Mouse (Mus musculus) adrenal gland, postnatal 4 days (tissue): ENCODE measurements around the gene Ly6g6c. TPM values are rescaled to one million over a fixed set of nuclear protein-coding genes. Genes with fewer than 3 reads are reported as not detected.
A peak's percentile ranks its signal among the peaks of the same experiment; 100 is the strongest.

Experiments
- DNase-seq, 2 experiments: peaks; one replicate each; pipeline ENCODE4 v3.0.0; 2021 to 2022; ENCODE audit warnings: low spot score in 2 of 2, mixed read lengths in 2 of 2
- long read RNA-seq, 2 experiments: library from polyadenylated mRNA; stranded (forward); transcript quantifications; one replicate each; pipeline ENCODE4 v2.0.0; 2021
- total RNA-seq, 2 experiments: library from RNA; stranded (reverse); gene quantifications; 2 replicates each; pipeline ENCODE4 v1.2.3; 2021

The Ly6g6c gene
- under 1 TPM; 0.31 to 0.34 TPM for total RNA-seq
- long read RNA-seq, experiment 1: 0 reads
- long read RNA-seq, experiment 2: 0 reads

DNA sequence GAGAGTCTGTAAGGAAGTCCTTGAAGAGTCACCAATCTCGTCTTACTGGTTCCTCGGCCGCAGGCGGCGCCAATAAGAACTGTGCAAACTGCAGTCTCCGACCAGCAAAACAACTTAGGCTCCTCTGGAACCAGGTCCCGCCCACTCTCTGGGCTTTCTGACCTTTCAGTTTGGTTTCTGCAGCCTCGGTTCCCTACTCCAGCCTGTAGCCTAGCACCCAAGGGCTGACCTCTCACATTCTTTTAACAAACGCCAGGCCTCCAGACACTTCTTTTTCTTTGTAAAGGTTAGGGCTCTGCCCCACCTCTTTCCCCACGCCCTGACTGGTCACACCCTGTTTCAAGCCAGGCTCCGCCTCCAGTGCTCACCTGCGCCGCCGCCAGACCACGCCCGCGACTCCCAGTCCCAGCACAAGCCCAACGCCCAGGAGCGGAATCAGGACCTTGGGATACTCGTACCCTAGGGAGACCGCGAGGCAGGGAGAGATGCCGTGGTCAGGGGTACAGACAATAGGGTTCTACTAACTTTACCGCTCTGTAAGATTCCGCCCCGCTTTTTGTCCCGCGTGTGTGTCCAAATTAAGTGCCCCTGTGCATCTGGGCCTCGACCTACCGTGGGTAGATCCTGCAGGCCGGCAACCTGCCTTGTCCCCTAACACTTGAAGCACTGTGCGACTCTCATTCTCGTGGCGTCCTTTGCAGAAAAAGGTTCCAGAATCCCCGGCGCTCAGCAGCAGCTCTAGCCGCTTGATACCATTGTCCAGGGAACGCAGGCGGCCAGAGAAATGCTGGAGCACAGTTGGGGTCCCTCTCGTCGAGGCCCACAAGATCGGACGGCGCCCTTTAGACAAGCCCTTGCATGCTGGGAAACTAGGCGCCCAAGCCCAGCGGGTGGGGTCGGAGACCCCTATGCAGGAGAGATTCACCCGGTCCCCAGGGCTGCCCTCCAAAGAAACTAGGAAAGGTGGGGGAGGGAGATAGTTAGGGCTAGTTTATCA is at the start of gene Ly6g6c:
Gene Ly6g6c (plus strand): TSS at position 438 of the 997 bp plus-strand sequence.
- no peak for DNase-seq

DNA sequence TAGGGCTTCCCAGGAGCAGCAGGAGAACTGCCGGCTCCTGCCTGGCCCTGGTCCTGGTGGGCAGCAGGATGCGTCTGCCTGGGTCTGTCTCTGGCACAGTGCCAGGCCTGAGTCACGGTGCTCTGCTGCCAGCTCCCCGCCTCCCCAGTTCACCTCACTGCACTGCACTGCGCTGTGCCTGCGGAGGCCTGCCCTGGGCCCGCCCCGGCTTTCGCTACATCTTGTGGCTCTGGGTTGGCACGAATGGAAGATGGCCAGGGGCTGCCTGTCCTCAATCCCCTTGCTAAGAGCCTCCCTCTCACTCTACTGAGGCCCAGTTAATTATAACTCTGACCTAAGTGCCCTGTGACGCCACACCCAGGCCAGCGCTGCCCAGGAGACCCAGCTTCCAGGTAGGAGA is 48.8 kb upstream of the Ly6g6c start, which contains the start of gene Vwa7:
Gene Vwa7 (plus strand): TSS at position 204 of the 400 bp plus-strand sequence.
- peak in 1 of 2 experiments; percentile 33 for DNase-seq

DNA sequence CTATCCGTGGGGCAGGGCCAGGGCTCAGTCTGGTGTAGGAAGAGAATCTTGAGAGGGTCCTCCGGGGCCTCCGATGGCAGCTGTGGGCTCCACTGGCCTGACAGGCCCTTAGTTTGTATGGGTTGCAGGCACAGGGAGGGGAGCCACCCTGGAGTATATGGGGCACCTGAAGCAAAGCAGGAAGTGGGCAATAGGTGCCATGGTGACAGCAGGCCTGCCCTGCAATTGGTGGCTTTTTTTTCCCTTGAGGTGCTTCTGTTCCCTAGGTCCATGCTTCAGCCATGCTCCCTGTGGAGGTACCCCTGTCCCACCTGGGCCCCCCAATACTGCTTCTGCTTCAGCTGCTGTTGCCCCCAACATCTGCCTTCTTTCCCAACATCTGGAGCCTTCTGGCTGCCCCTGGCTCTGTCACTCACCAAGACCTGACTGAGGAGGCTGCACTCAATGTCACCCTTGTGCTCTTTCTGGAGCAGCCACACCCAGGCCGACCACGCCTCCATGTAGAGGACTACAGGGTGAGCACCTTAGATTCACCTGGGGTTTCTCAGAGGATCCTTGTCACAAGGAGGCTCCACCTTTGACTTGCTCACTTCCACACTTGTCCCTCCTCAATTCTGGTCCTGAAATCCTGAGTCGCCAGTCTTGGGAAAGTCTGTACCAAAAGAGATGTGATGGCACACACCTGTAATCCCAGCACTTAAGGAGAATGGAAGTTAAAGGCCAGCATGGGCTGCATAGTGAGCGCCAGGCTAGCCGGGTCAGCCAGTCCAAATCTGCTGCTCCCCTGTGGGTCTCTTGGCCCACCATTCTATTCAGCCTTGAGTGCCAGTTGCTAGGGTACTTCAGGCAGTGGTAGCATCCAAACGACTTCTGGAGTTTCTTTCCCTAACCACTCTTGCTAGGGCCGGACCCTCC is 48.1 kb upstream of the Ly6g6c start:
- DNase-seq: no peak

DNA sequence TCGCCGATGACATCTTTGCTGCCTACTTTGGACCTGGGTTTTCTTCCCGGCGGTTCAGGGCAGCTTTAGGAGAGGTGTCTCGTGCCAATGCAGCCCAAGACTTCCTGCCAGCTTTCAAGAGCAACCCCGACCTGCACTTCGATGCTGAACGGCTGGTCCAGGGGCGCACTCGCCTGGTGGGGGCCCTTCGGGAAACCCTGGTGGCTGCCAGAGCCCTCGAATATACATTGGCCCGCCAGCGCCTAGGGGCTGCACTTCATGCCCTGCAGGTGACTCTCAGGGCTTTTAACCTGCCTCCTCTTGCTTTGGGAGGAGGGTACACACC is 47.5 kb upstream of the Ly6g6c start:
- DNase-seq: no peak

DNA sequence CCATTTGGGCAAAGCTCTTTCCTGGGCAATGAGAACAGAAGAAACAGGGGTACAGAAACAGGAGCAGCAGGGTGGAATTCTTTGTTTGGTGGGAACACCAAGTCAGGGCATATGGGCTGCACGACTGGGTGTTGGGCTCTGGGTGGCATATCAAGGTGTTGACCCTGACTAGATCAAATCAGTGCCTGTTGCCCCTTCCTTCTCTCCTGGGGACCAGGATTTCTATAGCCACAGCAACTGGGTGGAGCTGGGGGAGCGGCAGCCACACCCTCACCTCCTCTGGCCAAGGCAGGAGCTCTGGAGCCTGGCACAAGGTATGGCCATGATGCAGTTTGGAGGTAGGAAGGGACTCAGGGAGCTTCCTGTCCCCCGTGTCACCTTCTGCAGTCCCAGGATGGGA is 47.0 kb upstream of the Ly6g6c start:
- no peak for DNase-seq

DNA sequence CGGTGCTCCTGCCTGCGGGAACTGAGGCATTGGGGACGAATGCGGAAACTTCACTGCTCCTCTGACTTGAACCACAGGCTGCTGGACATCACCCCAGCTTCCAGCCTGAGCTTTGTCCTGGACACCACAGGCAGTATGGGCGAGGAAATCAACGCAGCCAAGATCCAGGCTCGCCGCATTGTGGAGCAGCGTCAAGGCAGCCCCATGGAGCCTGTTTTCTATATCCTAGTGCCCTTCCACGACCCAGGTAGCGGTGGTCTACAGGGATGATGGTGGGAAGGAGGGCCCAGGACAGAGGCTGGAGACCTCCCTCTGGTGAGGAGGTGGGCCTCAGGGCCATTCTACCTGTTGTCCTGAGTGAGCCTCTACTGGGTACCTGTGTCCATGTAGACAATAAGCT is 45.3 kb upstream of the Ly6g6c start:
- no peak for DNase-seq

DNA sequence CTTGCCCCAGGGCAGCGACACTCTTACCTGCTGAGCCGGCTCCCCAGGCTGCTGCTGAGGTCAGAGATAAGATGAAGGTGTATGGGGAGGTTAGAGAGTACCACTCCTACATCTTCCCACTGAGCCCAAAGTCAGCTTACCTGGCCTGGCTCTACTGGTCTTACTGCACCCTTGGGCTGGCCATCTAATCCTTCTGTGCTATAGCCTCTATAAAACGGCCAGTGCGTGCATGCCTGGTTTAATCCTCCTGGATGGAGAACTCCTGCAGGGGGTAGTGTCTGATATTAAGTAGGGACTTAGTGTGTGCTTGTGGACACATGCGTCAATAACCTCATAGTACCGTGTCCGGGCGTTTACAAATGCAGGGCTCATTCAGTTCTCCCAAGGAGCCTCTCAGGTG is 44.6 kb upstream of the Ly6g6c start:
- DNase-seq: no peak

DNA sequence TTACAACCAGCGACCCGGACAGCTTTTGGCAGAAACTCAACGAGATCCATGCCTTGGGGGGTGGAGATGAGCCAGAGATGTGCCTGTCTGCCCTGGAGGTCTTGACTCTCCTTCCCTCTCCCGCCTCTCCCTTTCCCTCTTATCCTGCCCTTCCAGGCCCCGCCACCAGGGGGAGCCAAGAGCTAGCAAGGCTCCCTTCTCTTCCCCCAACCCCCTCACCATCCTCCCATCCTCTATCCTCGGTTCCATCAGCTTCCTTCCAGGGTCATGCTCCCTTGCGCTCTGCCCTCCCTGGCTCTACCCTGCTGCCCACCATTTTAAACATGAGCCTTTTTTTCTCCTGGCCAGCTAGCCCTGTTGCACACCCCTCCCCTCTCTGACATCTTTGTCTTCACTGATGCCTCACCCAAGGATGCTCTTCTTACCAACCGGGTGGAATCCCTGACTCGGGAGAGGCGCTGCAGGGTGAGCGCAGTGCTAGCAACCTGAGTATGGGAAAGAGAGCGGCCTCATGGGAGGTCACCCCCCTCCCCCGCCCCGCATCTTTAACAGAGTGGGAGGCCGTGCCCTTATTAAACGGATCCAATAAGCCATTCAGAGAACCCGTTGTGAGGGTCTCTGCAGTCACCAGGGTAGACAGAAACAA is 43.9 kb upstream of the Ly6g6c start:
- peak; percentile 77 to 85 for DNase-seq

DNA sequence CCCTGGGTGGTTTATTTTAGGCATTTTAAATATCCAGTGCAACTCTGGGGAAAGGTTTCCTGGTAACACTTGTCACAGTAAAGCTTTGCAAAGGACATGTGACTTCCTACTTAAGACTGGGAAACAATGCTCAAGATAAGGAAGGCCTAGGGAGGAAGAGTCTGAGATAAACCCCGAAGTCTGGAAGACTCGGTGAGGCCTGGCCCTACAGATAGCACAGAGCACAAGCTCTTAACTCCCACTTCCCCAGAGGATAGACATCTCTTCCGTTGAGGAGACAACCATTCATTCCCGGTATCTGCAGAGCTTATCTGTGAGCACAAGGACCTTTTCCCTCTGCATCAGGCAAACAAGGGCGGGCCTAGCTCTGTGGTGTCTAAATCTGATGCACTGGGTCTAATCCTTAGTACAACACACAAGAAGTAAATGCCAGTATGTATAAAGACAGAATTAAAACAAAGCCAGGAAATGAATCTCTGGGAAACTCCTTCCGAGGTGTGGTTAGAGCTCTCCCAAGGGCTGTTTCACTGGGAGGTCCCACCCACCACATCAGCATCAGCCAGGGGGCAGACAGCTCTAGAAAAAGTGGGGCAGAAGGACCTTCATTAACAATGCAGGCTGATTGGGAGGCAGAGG is 43.2 kb upstream of the Ly6g6c start:
- no peak for DNase-seq

DNA sequence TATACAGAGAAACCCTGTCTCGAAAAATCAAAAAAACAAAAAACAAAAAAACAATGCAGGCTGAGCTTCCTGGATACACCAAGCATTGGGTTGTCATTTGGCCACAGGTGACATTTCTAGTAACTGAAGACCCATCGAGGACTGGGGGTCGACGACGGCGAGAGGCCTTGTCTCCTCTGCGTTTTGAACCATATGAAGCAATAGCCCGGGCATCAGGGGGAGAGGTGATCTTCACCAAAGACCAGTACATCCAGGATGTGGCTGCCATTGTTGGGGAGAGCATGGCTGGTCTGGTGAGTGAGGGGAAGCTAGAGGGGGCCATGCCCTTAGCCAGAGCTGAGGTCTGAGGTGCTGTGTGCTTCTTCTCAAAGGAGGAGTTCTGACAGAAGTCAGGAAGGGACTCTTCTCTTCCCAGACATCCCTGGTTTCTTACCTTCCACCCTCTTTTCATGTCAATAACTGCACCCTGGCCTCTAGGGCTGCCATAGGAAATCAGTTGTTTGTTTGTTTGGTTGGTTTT is 42.6 kb upstream of the Ly6g6c start:
- DNase-seq: no peak

DNA sequence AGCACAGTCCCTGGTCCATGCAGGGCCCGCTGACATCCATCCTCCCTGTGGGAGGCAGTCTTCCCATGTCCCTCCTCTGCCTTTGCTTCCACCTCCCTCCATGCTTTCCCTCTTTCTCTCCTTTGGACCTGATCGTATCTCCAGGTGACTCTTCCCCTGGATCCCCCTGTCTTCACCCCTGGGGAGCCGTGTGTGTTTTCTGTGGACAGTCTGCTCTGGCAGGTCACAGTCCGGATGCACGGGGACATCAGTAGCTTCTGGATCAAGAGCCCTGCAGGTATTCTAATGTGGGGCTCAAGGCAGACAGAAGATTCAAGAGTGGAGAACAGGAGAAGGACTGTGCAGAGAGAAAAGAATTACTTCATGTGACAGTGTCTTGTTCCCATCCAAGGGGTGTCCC is 42.0 kb upstream of the Ly6g6c start:
- DNase-seq: no peak

DNA sequence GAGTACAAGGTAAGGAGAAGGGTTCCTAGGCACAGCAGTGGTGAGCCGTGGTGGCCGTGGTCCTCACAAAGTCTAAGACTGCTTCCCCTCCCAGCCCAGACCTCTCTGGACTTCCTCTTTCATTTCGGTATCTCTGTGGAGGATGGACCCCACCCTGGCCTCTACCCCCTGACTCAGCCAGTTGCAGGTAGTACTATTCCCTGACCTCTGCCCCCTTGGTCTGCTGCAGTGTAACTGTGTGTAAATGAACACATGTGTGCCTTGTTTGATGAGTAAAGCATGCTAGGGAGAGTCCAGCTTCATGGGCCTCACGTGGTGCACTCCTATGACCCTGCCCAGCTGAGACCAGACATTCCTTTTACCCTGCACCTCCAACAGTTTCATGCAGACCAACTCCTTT is 41.4 kb upstream of the Ly6g6c start:
- no peak for DNase-seq

DNA sequence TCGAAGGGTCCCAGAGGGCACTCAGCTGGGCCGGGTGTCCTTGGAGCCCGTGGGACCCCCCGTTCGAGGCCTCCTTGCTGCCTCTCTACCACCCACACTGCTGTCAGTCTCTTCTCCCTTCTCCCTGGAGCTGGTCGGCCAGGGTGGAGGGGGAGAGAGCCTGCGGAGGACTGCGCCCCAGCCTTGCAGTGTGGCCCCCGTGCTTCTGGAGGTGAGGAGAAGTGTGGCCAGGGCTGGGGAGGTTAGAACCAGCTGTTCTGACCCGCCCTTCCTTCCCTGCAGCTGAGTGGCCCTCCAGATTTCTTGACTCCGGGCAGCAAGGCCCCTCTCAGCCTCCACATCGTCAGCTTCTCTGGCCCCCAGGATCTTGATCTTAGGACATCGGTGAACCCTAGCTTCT is 40.9 kb upstream of the Ly6g6c start:
- no peak for DNase-seq

DNA sequence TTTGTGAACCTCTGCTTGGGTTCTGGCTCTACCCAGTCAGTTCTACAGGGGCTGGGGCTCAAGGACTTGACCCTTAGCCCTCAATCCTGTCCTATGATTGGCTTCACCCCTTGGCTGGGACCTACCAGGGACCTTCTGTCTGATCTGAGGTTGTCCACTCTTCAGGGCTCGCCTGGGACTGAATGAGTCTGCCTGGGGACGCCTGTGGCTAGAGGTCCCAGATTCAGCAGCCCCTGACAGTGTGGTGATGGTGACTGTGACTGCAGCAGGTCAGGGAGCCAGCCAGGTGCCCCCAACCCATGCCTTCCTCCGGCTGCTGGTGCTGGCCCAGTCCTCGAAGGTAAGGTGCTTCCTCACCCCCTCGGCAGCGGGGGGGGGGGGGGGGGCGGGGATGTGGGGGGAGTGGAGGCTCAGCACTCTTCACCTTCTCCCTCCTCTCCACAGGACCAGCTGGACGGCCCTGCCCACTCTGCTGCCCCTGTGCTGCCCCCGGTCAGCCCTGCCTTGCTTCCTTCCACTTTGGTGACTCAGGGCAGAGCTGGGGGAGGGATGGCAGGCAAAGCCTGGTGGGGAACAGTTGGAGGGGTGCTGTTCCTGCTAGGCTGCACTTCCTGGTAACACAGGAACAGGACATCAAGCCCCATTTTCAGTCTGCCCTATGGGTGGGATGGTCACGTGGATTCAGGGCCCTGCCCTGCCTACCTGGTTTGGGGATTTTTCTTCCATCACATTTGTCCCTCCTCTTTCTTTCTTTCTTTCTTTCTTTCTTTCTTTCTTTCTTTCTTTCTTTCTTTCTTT is 40.3 kb upstream of the Ly6g6c start:
- no peak for DNase-seq

DNA sequence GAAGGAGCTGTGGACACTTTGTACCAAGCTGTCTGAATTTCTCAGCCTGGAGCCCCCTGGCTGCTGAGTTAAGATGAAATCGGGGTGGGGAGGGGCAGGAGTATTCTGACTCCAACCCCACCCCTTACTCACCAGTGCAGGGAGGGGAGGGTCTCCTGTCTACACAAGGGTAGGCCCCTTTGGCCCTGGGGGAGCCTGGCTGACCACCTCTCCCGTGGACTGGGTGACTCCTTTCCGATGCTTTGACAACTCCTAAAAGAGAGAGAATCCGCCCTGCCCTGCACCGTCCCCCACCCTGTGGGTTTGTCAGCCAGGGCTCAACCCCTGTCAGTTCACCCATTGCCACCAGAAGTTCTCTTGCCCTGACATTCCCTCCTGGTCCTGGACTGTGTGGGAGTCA is 39.0 kb upstream of the Ly6g6c start:
- DNase-seq: no peak

DNA sequence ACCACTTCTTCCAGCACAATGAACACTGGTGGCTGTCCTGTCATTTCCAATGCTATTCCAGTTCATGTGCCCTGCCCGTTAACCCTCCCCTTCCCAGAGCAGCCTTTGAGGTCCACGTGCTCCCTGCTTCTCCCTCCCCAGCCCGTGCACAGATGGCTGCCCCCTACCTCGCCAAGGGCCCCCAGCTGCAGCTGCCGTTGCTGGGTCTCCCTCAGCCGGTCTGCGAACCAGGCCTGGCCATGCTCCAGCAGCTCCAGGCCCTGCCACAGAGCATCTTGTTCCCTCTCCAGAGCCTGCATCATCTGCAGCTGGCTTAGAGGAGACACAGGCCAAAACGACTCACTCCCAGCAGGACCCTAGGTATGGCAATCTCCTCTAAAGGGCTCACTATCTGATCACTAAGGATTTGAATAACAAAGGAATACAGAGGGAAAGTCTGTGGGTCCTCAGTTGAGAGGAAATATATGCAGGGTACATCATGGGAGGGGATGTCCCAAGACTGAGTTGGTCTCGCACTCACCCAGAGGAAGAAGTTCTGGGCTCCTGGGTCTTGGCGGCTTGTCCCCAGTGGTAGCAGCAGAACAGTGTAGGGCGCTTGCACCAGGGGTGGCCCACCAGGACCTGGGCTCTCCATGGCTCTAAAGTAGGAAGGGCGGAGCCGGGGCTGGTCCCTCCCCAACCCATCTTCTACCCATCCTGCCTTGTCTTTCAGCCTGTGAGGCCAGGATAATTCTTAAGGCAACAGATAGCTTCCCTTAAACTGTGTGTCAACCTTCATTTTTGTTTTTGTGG is 37.7 kb upstream of the Ly6g6c start, which contains the start of gene Sapcd1:
Gene Sapcd1 (minus strand): TSS at position 740 of the 792 bp plus-strand sequence.
- no peak for DNase-seq

DNA sequence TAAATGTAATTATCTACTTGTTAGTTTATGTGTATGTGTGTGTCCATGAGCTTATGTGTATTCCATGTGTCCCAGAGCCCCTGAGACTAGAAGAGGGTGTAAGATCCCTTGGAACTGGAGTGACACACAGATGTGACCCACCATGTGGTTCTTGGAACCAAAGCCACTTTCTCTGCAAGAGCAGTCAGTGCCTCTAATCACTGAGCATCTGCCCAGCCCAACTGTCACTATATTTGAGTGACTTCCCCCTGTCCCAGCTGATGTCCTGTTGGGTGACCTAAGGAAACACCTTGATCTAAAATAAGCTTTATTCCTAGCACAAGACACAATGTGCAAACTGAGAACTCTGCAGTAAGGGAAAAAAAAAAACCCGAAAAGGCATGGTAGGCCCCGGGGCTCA is 36.9 kb upstream of the Ly6g6c start:
- DNase-seq: no peak

DNA sequence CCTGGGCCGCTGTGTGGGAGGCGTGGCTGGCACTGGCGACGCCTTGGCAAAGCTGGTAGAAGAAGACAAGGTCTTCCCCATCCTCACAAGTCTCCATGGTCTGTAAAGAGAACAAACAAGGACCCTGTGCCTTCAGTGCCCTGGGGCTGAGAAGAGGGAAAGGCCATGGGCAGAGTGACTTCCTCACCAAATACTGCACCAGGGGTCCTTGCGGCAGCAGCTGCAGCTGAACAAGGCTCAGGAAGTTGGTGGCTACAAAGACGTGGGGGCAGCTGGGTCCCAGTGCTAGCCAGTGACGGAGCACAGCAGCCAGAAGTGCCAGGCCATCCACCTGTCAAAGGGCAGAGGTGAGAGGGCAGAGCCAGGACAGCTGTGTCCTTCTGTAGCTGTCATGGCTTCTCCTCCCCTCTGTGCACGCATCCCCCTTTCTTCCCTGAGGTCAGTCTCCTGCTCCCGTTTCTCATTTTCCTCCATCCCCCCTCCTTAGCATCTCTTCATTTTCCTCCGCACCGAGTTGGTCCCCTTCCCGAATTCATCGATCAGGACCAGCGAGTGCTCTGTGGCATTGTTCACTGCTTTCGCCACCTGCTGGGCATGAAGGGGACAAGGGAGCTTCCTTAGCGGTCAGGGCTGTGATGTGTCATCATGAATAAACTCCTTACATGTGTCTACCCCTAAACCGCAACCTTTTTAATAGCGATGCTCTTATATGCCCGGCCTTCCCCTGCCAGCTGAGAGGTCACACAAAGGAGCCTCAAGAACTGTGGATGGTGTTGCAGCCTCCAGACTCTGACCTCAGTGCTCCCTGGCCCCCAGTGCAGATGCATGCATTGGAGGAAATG is 35.3 kb upstream of the Ly6g6c start:
- DNase-seq: no peak
